Mouse (Mus musculus): ENCODE measurements around the gene Gm5129. TPM values are rescaled to one million over a fixed set of nuclear protein-coding genes. Genes with fewer than 3 reads are reported as not detected.

Gm5129 gene
- 1.0 TPM in 1 of 2 replicates, not detected in the other for polyA plus RNA-seq (2012; rRNA removed; ENCODE audit: low replicate concordance)

DNA sequence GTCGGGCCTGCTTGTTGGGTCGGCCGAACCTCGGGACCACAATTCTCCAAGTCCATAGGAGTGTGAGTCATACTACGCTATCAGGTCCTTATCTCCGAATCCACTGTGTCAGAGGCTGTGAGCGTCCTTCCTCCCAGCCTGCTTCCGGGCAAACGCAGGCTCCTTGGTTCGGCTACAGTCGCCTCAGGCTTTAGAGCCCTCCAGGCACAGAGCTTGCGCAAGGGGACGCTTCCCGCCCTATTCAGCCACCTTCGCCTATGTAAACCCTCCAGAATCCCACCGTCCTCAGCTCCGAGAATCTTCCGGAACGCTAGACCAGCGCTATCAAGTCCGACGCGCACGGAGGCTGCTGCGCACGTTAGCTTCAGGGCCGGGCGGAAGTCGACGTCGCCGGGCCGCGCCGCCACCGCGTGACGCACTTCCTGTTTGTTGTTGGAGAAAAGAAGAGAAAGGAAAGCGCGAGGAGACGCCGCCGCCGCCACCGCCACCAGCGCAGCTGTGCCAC, at the start of gene Gm5129, which contains the start of gene Dnajb6:
Gm5129 (minus strand) TSS at position 380 of the 505 bp plus-strand sequence.
Dnajb6 (plus strand) TSS at position 132 of the 505 bp plus-strand sequence.

Other genes starting within 250 kb of the Gm5129 start
- 7.7 and 17.3 TPM in 2 replicates for gene Ube3c, start 166.7 kb downstream of the Gm5129 start, polyA plus RNA-seq (2012; rRNA removed; ENCODE audit: low replicate concordance)
- gene Dnajb6, start 248 bp downstream of the Gm5129 start, polyA plus RNA-seq (2012; rRNA removed; ENCODE audit: low replicate concordance) = 24.0 and 42.7 TPM in 2 replicates

Measured in mammary gland, adult 2 months (tissue).